Mouse (Mus musculus) intestine, embryonic 16.5 days (tissue): ENCODE data around the gene Coq6. TPM values are rescaled to one million over a fixed set of nuclear protein-coding genes. Genes with fewer than 3 reads are reported as not detected.

ENCODE experiments used
- ATAC-seq: fragments of 200-750 bp; cut with Nextera tagmentation; 2 replicates; pipeline ENCODE4 v1.8.0; 2017; ENCODE audit warnings: moderate TSS enrichment, moderate library complexity
- H3K27ac ChIP-seq: fragments of 300-500 bp; sonication (generic); 2 replicates; pipeline ENCODE4 v1.5.1; 2014; ENCODE audit warnings: mild to moderate bottlenecking, low read length
- H3K27me3 ChIP-seq: fragments of 300-500 bp; sonication (generic); replicated peaks from 2 replicates; pipeline ENCODE4 v1.6.1; 2014; ENCODE audit warnings: low read length, control low read depth, mixed read lengths; ENCODE audit not compliant: control insufficient read depth, insufficient read depth
- H3K36me3 ChIP-seq: fragments of 300-500 bp; sonication (generic); 2 replicates; pipeline ENCODE4 v1.6.1; 2014; ENCODE audit warnings: low read length, control low read depth; ENCODE audit not compliant: control insufficient read depth, insufficient read depth
- H3K4me1 ChIP-seq: fragments of 300-500 bp; sonication (generic); 2 replicates; pipeline ENCODE4 v1.6.1; 2014; ENCODE audit warnings: low read length, control low read depth, mixed read lengths; ENCODE audit not compliant: control insufficient read depth, insufficient read depth
- H3K4me2 ChIP-seq: fragments of 300-500 bp; sonication (generic); 2 replicates; pipeline ENCODE4 v1.6.1; 2014; ENCODE audit warnings: low read depth, low read length, control low read depth
- H3K4me3 ChIP-seq: fragments of 300-500 bp; sonication (generic); 2 replicates; pipeline ENCODE4 v1.5.1; 2014; ENCODE audit warnings: mild to moderate bottlenecking, low read length
- H3K9ac ChIP-seq: fragments of 300-500 bp; sonication (generic); 2 replicates; pipeline ENCODE4 v1.6.1; 2014; ENCODE audit warnings: low read depth, low read length
- H3K9me3 ChIP-seq: fragments of 300-500 bp; sonication (generic); 2 replicates; pipeline ENCODE4 v1.6.1; 2016; ENCODE audit warnings: low read length, control low read depth; ENCODE audit not compliant: control insufficient read depth
- WGBS: fragments of 180-500 bp; shearing (Covaris S2); extraction: QIAGEN DNeasy Blood & Tissue Kit; methylation state at CpG from one replicate; pipeline ENCODE4 v1.1.7; 2014; 5-methylcytosine and 5-hydroxymethylcytosine counted together
- polyA plus RNA-seq: library from polyadenylated mRNA; unstranded; fragments of >200 nt; fragmentation: Nextera tagmentation; extraction: Ambion mirVana; gene quantifications from 2 replicates; pipeline ENCODE4 v1.2.1, GENCODE M21; 2015

Gene Coq6
- polyA plus RNA-seq, 1 experiment from 2014 or later: 53.8 TPM

DNA sequence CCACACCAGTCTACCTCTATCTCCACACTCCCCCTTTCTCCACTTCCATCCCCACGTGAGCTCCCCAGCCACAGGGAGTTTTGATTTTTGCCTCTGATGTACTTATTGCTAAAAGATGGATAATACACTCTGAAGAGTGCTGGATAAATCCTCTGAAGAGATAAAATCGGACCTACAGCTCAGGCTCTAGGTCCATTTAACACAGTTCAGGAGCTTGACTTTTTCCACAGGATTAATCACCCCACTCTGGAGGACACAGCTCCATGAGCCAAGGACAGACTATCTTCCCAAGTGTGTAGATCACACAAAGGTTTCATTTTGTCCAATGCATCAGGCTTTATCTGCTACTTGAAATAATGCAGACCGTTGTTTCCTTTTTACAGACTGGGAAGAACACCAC, 38.6 kb downstream of the Coq6 start:
- Histone ChIP-seq H3K9me3 (no peaks in the 10 kb centered on the region), H3K4me1 (peaks cover 8% of the 10 kb centered on the region), H3K4me2 (peak overlapping the region; percentile 49), H3K36me3 (no peaks in the 10 kb centered on the region), H3K9ac (peak overlapping the region; percentile 57), H3K4me3 (peak overlapping the region; percentile 41), H3K27me3 (no peaks in the 10 kb centered on the region), H3K27ac (peak overlapping the region; percentile 87)
- ATAC-seq: no peak
- 51% methylated on average over 3 of the region's 3 CpGs for WGBS

DNA sequence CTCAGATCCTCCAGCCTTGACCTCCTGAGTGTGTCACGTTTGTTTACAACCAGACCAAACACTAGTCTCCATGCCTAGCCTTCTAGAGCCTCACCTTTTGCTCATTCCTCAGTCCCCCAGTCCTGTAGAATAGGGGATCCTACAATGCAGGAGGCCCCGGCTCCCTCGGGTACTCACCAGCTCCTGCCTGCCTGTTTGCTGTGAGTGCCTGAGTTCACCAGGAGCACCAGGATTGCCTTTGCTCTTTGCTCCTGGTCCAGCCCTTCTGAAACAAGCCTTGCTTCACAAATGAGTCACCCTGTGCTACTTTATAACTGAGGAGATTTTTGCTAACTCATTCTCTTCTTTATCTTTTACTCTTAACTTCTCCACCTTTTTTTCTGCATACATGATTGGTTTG, 39.2 kb downstream of the Coq6 start:
- H3K9me3 ChIP-seq: no peaks in the 10 kb centered on the region
- peak overlapping the region; percentile 49 for H3K4me2 ChIP-seq
- H3K4me3 ChIP-seq: peak overlapping the region; percentile 41
- peak overlapping the region; percentile 87 for H3K27ac ChIP-seq
- H3K9ac ChIP-seq: peak overlapping the region; percentile 57
- no peaks in the 10 kb centered on the region for H3K36me3 ChIP-seq
- no peaks in the 10 kb centered on the region for H3K27me3 ChIP-seq
- WGBS: 14% methylated on average over 3 of the region's 3 CpGs
- ATAC-seq: peak; percentile 84
- H3K4me1 ChIP-seq: peaks cover 8% of the 10 kb centered on the region

DNA sequence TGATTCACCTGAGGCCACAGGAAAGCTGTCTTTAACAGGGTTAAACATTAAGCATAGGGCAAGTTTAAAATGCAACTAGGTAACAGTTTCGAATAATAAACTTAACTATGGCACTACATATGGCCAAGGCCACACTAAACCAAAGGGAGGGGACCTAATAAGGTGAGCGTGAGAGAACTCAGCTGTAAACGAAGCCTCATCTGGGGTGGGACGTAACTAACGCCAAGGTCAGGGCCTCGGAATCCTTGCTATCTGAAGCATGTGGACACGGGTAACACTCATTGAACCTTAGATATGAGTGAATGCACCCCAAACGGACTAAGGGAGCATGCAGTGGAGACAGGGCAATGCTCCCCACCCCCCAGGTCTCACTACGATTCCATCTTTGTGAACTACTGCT, 41.5 kb downstream of the Coq6 start:
- peak; percentile 75 for ATAC-seq
- H3K4me2 ChIP-seq: peak overlapping the region; percentile 35; the same call in 1 of the 2 replicates
- H3K36me3 ChIP-seq: no peaks in the 10 kb centered on the region
- H3K4me3 ChIP-seq: no peak overlapping the region
- WGBS: 49% methylated on average over 9 of the region's 9 CpGs
- no peaks in the 10 kb centered on the region for H3K27me3 ChIP-seq
- peaks cover 11% of the 10 kb centered on the region for H3K4me1 ChIP-seq
- H3K9me3 ChIP-seq: no peaks in the 10 kb centered on the region
- peak overlapping the region; percentile 81 for H3K27ac ChIP-seq
- no peak overlapping the region for H3K9ac ChIP-seq

DNA sequence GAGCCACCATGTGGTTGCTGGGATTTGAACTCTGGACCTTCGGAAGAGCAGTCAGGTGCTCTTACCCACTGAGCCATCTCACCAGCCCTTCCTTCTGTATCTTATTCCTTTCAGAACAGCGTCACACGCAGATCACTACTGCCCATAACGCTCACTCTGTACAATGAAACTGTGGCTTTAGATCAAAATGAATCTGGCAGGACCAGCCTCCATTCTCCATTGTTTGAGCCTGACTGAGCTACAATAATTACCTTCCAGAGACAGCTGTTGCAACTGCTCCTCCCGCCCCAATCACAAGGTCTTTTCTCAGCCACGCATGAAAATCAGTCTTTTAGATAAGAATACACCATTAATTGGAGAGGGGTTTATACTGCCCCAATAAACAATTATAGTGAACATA, 43.1 kb downstream of the Coq6 start:
- Histone ChIP-seq H3K27ac (no peak overlapping the region), H3K4me3 (no peak overlapping the region), H3K9ac (no peak overlapping the region), H3K4me1 (peaks cover 11% of the 10 kb centered on the region; the same call in 1 of the 2 replicates), H3K27me3 (no peaks in the 10 kb centered on the region), H3K4me2 (no peak overlapping the region), H3K36me3 (no peaks in the 10 kb centered on the region), H3K9me3 (no peaks in the 10 kb centered on the region)
- ATAC-seq: no peak
- 80% methylated on average over 6 of the region's 6 CpGs for WGBS

DNA sequence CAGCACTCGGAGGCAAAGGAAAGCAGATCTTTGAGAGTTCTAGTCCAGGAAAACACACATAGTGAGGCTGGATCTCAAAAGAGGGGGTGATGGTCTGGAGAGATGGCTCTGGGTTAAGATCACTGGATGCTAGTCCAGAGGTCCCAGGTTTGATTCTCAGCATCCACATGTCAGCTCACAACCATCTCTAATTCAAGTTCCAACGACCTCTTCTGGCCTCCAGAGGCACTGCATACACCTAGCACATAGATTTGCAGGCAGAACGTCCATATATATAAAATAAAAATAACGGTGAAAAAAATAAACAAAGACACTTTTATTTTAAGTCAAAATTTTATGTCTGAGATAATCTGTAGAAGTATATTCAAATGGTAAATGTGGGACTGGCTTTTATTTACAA, 45.8 kb downstream of the Coq6 start:
- no peak for ATAC-seq
- Histone ChIP-seq H3K9me3 (no peaks in the 10 kb centered on the region), H3K27me3 (no peaks in the 10 kb centered on the region), H3K36me3 (no peaks in the 10 kb centered on the region), H3K9ac (no peak overlapping the region), H3K4me2 (no peak overlapping the region), H3K27ac (no peak overlapping the region), H3K4me3 (no peak overlapping the region), H3K4me1 (peaks cover 4% of the 10 kb centered on the region; the same call in 1 of the 2 replicates)
- WGBS: 58% methylated on average over 4 of the region's 4 CpGs

DNA sequence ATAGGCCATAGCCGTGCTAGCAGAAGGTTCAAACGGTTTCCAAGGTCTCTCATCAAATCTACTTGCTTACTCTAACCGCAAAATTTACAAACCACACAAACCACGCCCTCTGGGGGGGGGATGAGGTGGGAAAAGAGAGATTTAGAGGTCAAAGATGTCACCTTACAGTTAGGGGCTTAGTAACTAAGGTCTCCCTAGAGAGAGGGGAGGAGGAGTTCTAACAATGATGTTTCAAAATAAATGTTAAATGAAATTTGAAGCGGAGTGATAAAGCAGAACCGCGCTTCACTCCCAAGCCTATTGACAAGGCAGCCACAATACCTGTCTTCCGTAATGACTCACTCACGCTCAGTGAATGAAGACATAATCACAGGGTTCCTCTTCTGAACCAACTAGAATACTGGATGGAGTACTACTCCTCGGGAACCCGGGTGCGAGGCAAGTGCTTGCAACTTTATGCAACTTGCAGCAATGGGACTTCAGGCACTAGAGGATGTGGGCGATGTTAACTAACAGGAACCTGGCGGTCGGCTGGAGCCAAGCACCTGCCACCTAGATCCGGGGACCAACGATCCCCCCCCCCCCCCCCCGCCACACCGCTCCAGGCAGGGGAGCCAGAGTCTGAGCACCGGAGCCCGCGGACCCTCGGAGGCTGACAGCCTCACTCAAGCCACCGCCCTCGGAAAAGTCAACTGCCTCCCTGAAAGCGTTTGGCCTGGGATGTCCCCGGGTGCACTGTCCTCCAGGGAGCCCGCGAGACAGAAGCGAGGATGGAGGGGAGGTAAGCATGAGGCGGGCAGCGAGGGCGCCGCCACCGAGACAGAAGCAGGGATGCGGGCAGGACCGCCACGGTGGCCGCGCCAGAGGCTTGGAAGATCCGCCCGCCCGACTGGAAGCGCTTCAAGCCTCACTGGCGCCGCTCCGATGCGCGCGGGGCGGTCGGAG, 46.7 kb downstream of the Coq6 start:
- Histone ChIP-seq H3K4me1 (0 out of 2 replicates have a peak, but pooled peaks cover 3% of the 10 kb centered on the region), H3K27ac (peak overlapping the region; percentile 77), H3K27me3 (no peaks in the 10 kb centered on the region), H3K9me3 (no peaks in the 10 kb centered on the region), H3K9ac (peak overlapping the region; percentile 88), H3K4me2 (peak overlapping the region; percentile 92), H3K4me3 (peak overlapping the region; percentile 89), H3K36me3 (no peaks in the 10 kb centered on the region)
- 2% methylated on average over 44 of the region's 52 CpGs for WGBS
- ATAC-seq: peak; percentile 63

DNA sequence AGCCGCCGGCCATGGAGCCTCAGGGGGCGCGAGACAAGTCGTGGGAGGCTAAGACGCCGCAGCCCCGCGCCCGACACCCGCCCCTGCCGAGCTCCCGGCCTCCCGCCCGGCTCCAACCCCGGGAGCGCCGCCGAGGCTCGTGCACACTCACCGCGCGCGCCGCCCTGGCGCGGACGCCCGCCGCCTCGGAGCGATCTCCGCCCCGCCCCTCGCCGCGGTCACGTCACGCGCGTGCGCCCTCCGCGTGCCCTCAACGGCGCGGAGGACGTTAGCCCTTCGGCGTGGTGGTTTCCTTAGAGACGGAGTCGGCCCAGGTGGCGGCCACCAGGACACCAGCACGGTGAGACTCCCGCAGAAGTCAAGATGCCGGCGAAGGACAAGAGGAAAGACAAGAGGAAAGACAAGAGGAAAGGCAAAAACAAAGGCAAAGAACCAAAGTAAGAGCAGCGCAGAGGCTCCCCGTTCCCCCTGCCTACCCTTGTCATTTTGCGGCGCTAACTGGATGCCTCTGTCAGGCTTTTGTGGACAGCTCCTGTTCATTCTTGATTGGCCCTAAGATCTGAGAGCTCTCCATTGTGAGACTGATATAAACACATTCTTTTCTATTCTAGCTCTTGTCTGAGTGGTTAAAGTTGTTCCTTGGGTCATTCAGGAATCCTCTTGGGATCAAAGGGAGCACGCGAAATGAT, 47.5 kb downstream of the Coq6 start, which contains the start of the genes Entpd5 and Bbof1:
Gene Entpd5 (minus strand): TSS at position 211 of the 689 bp plus-strand sequence.
Gene Bbof1 (plus strand): TSS at position 253 of the 689 bp plus-strand sequence.
- 3% methylated on average over 39 of the region's 63 CpGs for WGBS
- peak; percentile 92 for ATAC-seq
- Histone ChIP-seq H3K27ac (peak within 1 kb of the TSS; percentile 77), H3K36me3 (no peaks in the 10 kb centered on the region), H3K4me1 (0 out of 2 replicates have a peak, but pooled peaks cover 3% of the 10 kb centered on the region), H3K4me3 (peak within 1 kb of the TSS; percentile 89), H3K27me3 (no peaks in the 10 kb centered on the region), H3K4me2 (peak within 1 kb of the TSS; percentile 92), H3K9ac (peak within 1 kb of the TSS; percentile 88), H3K9me3 (no peaks in the 10 kb centered on the region)

DNA sequence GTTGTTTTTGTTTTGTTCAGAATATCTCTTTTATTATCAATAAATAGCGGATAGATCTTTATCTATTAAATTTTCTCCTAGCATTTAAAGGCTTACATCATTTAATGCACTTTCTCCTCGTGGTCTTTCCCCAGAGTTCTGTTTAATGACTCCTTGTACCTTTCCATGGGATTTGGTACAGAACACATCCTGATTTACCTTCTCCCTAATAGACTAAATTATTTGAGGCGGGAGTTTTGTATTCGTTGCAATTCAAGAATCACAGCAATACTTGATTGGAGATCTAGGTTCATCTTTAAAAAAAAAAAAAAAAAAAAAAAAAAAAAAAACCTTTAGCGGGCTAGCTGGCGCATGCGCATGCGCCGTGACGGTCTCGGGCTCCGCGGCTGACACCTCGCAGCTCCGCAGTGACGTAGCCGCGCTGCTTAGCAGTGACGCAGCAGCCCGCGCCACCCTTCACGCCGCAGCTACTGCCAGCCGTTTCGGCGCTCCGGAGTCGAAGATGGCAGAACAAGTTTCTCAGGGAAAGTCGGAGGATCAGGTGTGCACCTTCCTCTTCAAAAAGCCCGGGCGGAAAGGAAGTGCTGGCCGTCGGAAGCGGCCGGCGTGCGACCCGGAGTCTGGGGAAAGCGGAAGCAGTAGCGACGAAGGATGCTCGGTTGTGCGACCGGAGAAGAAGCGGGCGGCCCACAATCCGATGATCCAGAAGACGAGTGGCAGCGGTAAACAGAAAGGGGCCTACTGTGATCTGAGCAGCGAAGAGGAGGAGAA, 55.6 kb downstream of the Coq6 start, which contains the start of gene Rnf113a2:
Gene Rnf113a2 (plus strand): TSS at position 363 of the 771 bp plus-strand sequence.
- WGBS: 3% methylated on average over 50 of the region's 50 CpGs
- no peaks in the 10 kb centered on the region for H3K9me3 ChIP-seq
- H3K4me2 ChIP-seq: peak within 1 kb of the TSS; percentile 93
- peak within 1 kb of the TSS; percentile 48 for H3K27ac ChIP-seq
- no peaks in the 10 kb centered on the region for H3K27me3 ChIP-seq
- no peaks in the 10 kb centered on the region for H3K36me3 ChIP-seq
- peak within 1 kb of the TSS; percentile 81 for H3K9ac ChIP-seq
- 0 out of 2 replicates have a peak, but pooled peaks cover 5% of the 10 kb centered on the region for H3K4me1 ChIP-seq
- peak; percentile 95 for ATAC-seq
- peak within 1 kb of the TSS; percentile 66 for H3K4me3 ChIP-seq
